Mouse (Mus musculus) forelimb bud, embryonic 11.5 days (tissue): Measurements from ENCODE around the gene Nf2.

Source experiments
- DNase-seq: peaks from one replicate; pipeline ENCODE4 v3.0.0-alpha.2; 2012; ENCODE audit warnings: low read depth, low spot score

Nf2 gene

GRCm38 (mm10) chr11:4849258-4849943 is at the start of gene Nf2:
TSS of gene Nf2 (minus strand) at chr11:4849536.
- DNase-seq = peak; percentile 99

- DNase-seq = peak; percentile 86
Measured at GRCm38 (mm10) chr11:4894848-4895816, 45.8 kb upstream of the Nf2 start, which contains the start of gene Thoc5. TSS of gene Thoc5 (plus strand) at chr11:4895320.

DNA sequence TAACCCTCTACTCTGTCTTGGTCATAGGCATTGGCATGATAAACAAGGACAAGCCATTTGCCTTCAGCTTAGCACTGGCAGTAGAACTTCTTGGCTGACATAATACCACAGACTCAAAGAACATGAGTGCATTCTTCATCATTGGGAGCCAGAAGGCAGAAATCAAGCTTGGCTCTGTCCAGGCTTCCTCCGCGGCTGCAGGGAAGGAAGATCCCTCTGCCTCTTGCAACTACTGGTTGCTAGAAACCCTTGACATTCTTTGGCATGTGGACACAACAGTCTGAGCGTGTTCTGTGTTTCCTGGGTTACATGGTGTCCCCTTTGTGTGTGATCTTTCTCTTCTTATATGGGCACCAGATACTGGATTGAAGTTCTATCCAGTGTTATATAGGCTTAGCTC is 37.7 kb upstream of the Nf2 start:
- no peak for DNase-seq

DNA sequence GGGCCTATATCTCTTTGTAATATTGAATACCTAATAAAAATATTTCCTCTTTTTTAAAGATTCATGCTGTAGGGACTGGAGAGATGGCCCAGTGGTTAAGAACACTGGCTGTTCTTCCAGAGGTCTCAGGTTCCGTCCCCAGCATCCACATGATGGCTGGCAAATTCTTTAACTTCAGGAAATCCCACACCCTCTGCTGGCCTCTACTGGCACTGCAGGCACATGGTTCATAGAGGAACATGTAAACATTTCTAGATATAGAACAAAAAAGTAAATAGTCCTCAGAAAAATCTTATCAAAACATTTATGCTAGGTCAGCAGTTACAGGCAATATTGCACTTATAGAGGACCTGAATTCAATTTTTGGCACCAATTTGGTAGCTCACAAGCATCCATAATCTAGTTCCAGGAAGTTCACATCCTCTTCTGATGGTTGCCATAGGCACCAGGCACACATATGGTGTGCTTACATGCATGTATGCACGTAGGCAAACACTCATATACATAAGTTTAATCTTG is 36.1 kb upstream of the Nf2 start:
- peak; percentile 40 for DNase-seq

DNA sequence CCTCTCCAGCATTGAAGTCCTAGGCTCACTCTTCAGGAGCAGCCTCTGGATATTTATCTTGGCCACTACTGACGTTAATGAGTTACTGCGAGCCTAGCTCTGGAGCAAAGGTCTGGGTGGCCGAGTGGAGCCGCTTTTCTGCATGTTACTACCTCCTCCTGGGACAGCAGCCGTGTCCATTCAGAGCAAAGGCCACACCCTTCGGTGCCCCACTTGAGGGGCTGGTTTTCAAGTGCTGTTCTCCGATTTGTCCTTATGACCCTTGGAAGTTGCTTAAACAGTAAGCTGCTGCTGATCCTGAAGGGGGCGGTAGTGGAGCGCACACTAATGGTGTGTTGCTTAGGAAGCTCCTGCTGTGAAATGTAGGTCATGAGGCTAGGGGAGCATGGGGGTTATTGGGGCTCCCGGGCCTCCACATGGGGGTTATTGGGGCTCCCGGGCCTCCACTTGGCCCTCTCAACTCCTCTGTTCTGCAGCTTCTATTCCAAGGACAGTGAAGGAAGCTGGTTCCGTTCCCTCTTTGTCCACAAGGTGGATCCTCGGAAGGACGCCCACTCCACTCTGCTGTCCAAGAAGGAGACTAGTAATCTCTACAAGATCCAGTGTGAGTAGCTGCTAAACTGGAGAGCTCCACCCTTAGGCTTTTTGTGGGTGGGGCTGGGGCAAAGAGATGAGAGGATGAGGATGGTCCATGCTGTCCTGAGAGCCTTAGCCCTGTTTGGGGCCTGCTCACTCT is 33.7 kb upstream of the Nf2 start:
- DNase-seq = peak; percentile 19

GRCm38 (mm10) chr11:4881087-4881486 is 31.8 kb upstream of the Nf2 start:
- DNase-seq = no peak

- DNase-seq = peak; percentile 17
Measured at GRCm38 (mm10) chr11:4874551-4874950, 25.2 kb upstream of the Nf2 start.

DNA sequence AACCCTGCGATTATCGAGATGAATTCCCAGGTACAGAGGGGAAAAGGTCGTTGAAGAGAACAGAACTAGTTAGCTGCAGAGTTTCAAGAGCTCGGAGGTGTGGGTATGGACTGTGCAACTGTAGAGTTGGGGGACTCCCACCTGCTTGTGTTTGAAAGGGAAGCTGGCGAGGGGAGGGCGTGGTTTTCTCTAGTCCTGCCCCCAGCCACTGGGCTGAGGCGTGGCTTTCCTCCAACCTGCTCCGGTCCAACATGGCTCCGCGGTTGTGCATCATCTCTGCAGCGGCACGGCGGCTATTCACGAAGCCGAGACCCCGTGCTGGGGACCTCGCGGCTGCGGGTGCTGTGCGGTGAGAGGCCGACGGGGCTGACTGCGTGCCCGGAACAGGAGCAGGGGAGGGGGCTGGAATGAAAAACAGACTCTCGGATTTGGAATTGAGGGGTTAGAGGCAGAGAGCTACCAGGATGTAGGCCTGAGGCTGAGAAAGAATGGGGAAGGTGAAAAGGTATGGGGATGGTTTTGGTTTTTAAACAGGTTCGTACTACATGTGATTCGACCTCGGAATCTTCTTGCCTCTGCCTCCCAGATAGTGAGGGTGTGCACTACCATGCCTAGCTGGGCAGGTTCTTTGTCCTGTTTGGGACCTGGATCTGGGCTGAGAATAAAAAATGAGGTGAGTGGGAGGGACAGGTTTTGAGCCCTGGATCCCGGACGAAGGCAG is 24.6 kb upstream of the Nf2 start, which contains the start of gene Nipsnap1:
Nipsnap1 (plus strand) TSS at position 197 of the 721 bp plus-strand sequence.
- DNase-seq = peak; percentile 82

DNA sequence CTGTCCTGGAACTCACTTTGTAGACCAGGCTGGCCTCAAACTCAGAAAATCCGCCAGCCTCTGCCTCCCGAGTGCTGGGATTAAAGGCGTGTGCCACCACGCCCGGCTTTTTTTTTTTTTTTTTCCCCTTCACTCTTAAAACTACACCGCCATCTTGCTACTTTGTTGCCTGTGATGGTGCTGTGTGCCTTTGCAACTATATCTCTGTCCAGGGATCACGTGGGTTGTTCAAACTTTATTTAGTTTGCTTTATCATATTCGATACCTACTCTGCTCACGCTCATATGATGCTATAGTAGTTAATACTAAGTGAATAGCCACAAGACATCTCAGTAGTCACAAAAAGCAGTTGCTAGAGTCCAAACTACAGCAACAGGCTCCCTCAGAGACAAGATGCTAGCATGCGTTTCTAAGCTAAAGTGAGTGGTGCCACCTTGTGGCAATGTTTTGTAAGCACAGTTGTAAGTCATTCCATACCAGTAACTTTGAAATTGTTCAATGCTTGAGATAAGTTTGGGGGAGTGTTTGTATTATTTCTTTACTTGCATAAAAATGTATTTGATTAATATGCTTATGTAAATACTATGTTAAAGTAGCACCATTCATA is 16.4 kb upstream of the Nf2 start:
- DNase-seq = peak; percentile 86

DNA sequence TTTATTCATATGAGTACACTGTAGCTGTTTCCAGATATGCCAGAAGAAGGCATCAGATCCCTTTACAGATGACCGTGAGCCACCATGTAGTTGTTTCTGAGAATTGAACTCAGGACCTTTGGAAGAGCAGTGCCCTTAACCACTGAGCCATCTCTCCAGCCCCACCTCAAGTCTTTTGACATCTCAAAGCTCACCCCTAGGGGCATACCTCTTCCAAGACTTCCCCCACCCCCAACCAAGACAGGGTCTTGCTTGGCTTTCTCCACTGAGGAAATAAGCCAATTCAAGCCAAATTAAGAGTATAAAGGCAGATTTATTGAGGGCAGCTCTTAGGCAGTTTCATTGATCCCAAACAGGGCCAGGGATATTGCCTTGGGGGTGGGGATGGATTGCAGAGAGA is 13.4 kb upstream of the Nf2 start:
- DNase-seq = no peak

DNA sequence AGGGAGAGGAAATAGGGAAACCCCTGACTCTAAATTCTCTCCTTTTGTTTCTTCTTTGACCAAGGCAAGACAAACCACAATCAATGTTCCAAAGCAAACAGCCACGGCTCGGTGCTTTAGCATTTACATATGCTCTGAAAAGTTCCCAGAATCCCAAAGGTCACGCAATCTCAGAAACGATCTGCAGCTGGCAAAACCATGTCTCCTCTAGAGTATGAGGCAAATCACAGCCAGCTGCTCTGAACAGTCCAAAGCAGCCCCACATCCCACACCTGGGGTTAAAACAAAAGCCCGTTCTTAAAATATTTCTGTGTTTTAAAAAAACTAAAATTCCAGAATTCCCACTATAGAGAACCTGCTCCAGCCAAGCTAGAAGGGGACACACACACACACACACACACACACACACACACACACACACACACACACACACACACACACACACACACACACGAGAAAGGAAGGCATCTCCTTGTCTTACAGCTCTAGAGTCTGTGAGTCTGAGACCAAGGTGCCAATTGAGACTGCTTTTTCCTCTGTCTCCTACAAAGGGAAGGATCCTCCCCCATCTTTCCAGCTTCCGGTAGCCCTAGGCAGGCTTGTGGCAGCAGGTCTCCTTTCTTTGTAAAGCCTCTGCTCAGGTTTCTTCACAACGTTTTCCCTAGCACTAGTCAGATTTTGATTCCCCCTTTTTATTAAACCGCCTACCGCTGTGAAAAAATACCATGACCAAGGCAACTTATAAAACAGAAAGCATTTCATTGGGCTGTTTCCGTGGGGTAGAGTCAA is 12.7 kb upstream of the Nf2 start:
- DNase-seq = no peak

- DNase-seq = no peak
Measured at GRCm38 (mm10) chr11:4860986-4861385, 11.7 kb upstream of the Nf2 start.

GRCm38 (mm10) chr11:4858416-4858815 is 9.1 kb upstream of the Nf2 start:
- no peak for DNase-seq

GRCm38 (mm10) chr11:4854181-4854580 is 4.8 kb upstream of the Nf2 start:
- no peak for DNase-seq

GRCm38 (mm10) chr11:4853021-4853420 is 3.7 kb upstream of the Nf2 start:
- no peak for DNase-seq

GRCm38 (mm10) chr11:4850404-4850803 is 1.1 kb upstream of the Nf2 start:
- no peak for DNase-seq

GRCm38 (mm10) chr11:4848483-4849248 is 670 bp downstream of the Nf2 start:
- DNase-seq = no peak

DNA sequence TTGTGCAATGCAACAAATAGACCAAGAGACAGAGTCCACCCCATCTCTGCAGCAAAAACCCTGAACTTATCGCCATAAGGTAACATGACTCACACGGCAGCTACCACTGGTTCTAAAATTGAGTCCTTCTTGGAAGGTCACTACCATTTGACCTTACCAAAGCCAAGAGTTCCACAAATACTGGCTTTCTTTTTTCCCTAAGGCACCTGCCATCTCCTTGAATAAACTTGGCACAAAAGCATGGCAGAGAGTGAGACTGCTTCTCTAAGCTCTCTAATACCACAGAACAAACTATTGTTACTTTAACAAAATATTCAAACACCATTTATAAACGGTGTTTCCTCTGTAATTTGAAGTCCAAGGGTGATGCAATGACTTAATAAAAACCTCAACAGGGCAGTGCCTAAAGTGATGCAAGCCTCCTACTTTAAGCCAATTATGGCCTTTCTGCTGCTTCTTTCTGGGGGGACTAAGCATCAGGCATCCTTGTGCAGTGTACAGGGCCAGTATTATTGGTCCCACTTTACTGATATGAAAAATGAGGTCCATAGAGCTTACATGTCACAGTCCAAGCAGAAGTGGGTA is 8.3 kb downstream of the Nf2 start:
- DNase-seq = no peak

DNA sequence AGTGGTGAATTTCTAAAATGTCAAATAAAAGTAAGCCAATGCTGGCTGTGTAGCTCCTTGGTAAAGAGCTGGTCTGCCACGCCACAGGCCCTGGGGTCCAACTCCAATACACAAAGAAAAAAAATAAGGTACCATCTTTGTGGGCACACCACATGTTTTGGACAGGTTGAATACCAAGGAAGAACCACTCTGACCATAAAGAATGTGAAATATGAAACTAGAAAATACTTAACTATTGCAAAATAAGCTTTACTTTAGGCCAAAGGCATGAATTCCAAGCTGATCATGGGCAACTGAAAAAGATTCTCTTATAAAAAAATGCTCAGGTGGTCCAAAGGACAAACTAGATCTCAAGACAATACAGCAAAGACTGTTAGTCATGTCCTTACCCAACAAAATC is 11.1 kb downstream of the Nf2 start:
- no peak for DNase-seq
